Mouse (Mus musculus): ENCODE measurements at regions not wholly inside any gene's neighbourhood (a gene's known extent, or its start where the extent isn't known, plus 50 kb on each side); places are given as distances from the start of the nearest gene placed in this dataset.
A peak's percentile ranks its signal among the peaks of the same experiment; 100 is the strongest.

GRCm38 (mm10) chr2:61514445-61515123 is 63.8 kb upstream of the Tank start:
- TF ChIP-seq UBTF (IDR thresholded peaks at IDR 0.05; ENCODE audit: low read depth, low read length) (no peak), MAZ (IDR thresholded peaks at IDR 0.05; ENCODE audit: low read depth, low read length) (no peak), USF2 (conservative IDR thresholded peaks at IDR 0.05; ENCODE audit: low read depth, low read length) (no peak), USF1 (IDR thresholded peaks at IDR 0.05; ENCODE audit: low read depth, low read length) (no peak), JUN (IDR thresholded peaks at IDR 0.05; ENCODE audit: insufficient read depth, low read depth, low read length) (no peak), CTCF (conservative IDR thresholded peaks at IDR 0.05 in 1 of 2, IDR thresholded peaks at IDR 0.05 in 1 of 2; ENCODE audit: low read depth in 2 of 2, low read length in 2 of 2) (no peak), HCFC1 (IDR thresholded peaks at IDR 0.05; ENCODE audit: low read depth, low read length) (no peak), POLR2A (IDR thresholded peaks at IDR 0.05; ENCODE audit: low read depth, low read length) (no peak), ZNF384 (IDR thresholded peaks at IDR 0.05; ENCODE audit: low read depth, low read length) (no peak), ETS1 (conservative IDR thresholded peaks at IDR 0.05; ENCODE audit: low read depth, low read length) (no peak), GABPA (IDR thresholded peaks at IDR 0.05; ENCODE audit: insufficient replicate concordance, low read depth, low read length) (no peak), CHD2 (IDR thresholded peaks at IDR 0.05; ENCODE audit: low read length) (no peak), SIN3A (IDR thresholded peaks at IDR 0.05; ENCODE audit: low read length) (no peak)
- H3K27me3 ChIP-seq (replicated peaks), result no peaks in the 10 kb centered on the region
- H3K79me2 ChIP-seq (replicated peaks; ENCODE audit: control insufficient read depth, extremely low read depth, insufficient read depth, poor library complexity, severe bottlenecking), result no peaks in the 10 kb centered on the region
- dilution Hi-C loops (cut with MboI; ENCODE audit: extremely low pct_ligation_motif_present, extremely low pct_unique_long_range_greater_than_20kb, low sequenced_read_pairs) (no loop called here), in situ Hi-C loops (cut with MboI; ENCODE audit: low pct_ligation_motif_present, low pct_unique_long_range_greater_than_20kb, low sequenced_read_pairs) (no loop called here)
- H3K9me3 ChIP-seq (replicated peaks; ENCODE audit: low read length), result no peaks in the 10 kb centered on the region
- H3K9ac ChIP-seq (ENCODE audit: insufficient read depth, low read depth), result 0 out of 2 replicates have a peak overlapping the region, but pooled peaks have one; percentile 19
- no peak for DNase-seq (ENCODE audit: extremely low read depth)
- no peak overlapping the region for H3K27ac ChIP-seq (ENCODE audit: insufficient read depth, low read depth)
- no peaks in the 10 kb centered on the region for H3K36me3 ChIP-seq (replicated peaks in 1 of 2; ENCODE audit: control insufficient read depth in 1 of 2, insufficient read depth in 1 of 2, low read length in 1 of 2)
- H3K4me1 ChIP-seq (ENCODE audit: control insufficient read depth in 1 of 2, insufficient read depth in 2 of 2), result peaks cover 10 to 23% of the 10 kb centered on the region in 2 experiments
- no peak overlapping the region for H3K4me3 ChIP-seq (replicated peaks in 1 of 3; ENCODE audit: low read depth in 2 of 3, low read length in 2 of 3, poor library complexity in 1 of 3)
- H3K4me2 ChIP-seq (ENCODE audit: insufficient read depth, low read depth, poor library complexity, severe bottlenecking), result peak overlapping the region; percentile 40; the same call in 1 of the 2 replicates

GRCm38 (mm10) chr2:61513787-61514444 is 64.5 kb upstream of the Tank start:
- no peaks in the 10 kb centered on the region for H3K27me3 ChIP-seq (replicated peaks)
- dilution Hi-C loops (cut with MboI; ENCODE audit: extremely low pct_ligation_motif_present, extremely low pct_unique_long_range_greater_than_20kb, low sequenced_read_pairs), result no loop called here
- peaks cover 10 to 23% of the 10 kb centered on the region in 2 experiments for H3K4me1 ChIP-seq (ENCODE audit: control insufficient read depth in 1 of 2, insufficient read depth in 2 of 2)
- peak; percentile 49 for DNase-seq (ENCODE audit: extremely low read depth)
- in situ Hi-C loops (cut with MboI; ENCODE audit: low pct_ligation_motif_present, low pct_unique_long_range_greater_than_20kb, low sequenced_read_pairs), result no loop called here
- TF ChIP-seq MYC (IDR thresholded peaks at IDR 0.05; ENCODE audit: low read depth, low read length) (0 out of 2 replicates have a peak, but pooled peaks have one; percentile 48), PAX5 (IDR thresholded peaks at IDR 0.05; ENCODE audit: low read length) (no peak), NELFE (IDR thresholded peaks at IDR 0.05; ENCODE audit: low read depth, low read length) (peak; percentile 25; the same call in 1 of the 2 replicates), USF1 (IDR thresholded peaks at IDR 0.05; ENCODE audit: low read depth, low read length) (peak; percentile 35), MAX (IDR thresholded peaks at IDR 0.05; ENCODE audit: low read length) (peak; percentile 53), POLR2A (IDR thresholded peaks at IDR 0.05; ENCODE audit: low read depth, low read length) (0 out of 2 replicates have a peak, but pooled peaks have one; percentile 16), MXI1 (IDR thresholded peaks at IDR 0.05; ENCODE audit: low read depth, low read length) (no peak; the same call in 1 of the 2 replicates), TBP (conservative IDR thresholded peaks at IDR 0.05; ENCODE audit: low read depth, low read length) (0 out of 2 replicates have a peak, but pooled peaks have one; percentile 10), NRF1 (IDR thresholded peaks at IDR 0.05; ENCODE audit: low read depth, low read length) (no peak), MAFK (IDR thresholded peaks at IDR 0.05; ENCODE audit: insufficient replicate concordance, low read length) (0 out of 2 replicates have a peak, but pooled peaks have one; percentile 32), RAD21 (IDR thresholded peaks at IDR 0.05; ENCODE audit: low read depth, low read length) (no peak), JUND (conservative IDR thresholded peaks at IDR 0.05; ENCODE audit: low read depth, low read length) (0 out of 2 replicates have a peak, but pooled peaks have one; percentile 25), BHLHE40 (IDR thresholded peaks at IDR 0.05; ENCODE audit: low read depth, low read length) (peak; percentile 64; the same call in 1 of the 2 replicates), JUN (IDR thresholded peaks at IDR 0.05; ENCODE audit: insufficient read depth, low read depth, low read length) (no peak)
- H3K9me3 ChIP-seq (replicated peaks; ENCODE audit: low read length), result no peaks in the 10 kb centered on the region
- no peaks in the 10 kb centered on the region for H3K79me2 ChIP-seq (replicated peaks; ENCODE audit: control insufficient read depth, extremely low read depth, insufficient read depth, poor library complexity, severe bottlenecking)
- H3K36me3 ChIP-seq (replicated peaks in 1 of 2; ENCODE audit: control insufficient read depth in 1 of 2, insufficient read depth in 1 of 2, low read length in 1 of 2), result no peaks in the 10 kb centered on the region
- H3K9ac ChIP-seq (ENCODE audit: insufficient read depth, low read depth), result 0 out of 2 replicates have a peak overlapping the region, but pooled peaks have one; percentile 19
- H3K4me3 ChIP-seq (replicated peaks in 1 of 3; ENCODE audit: low read depth in 2 of 3, low read length in 2 of 3, poor library complexity in 1 of 3), result no peak overlapping the region
- no peak overlapping the region for H3K27ac ChIP-seq (ENCODE audit: insufficient read depth, low read depth)
- peak overlapping the region; percentile 40 for H3K4me2 ChIP-seq (ENCODE audit: insufficient read depth, low read depth, poor library complexity, severe bottlenecking)
